Mouse (Mus musculus) ES-E14 (cell line): ENCODE data around the gene Zmiz1. TPM values are rescaled to one million over a fixed set of nuclear protein-coding genes. Genes with fewer than 3 reads are reported as not detected.

Experiments
- DNase-seq: peaks from one replicate; pipeline ENCODE4 v3.0.0-alpha.2; 2013; ENCODE audit warnings: low read depth, low spot score
- H3K27ac ChIP-seq: 2 replicates; pipeline ENCODE4 v1.5.1; 2012; ENCODE audit warnings: low read depth, mild to moderate bottlenecking, low read length, moderate library complexity, mixed read lengths; ENCODE audit not compliant: poor library complexity, insufficient read depth, severe bottlenecking
- H3K36me3 ChIP-seq: 2 replicates; pipeline ENCODE4 v1.6.1; 2012; ENCODE audit warnings: mild to moderate bottlenecking, low read length, moderate library complexity, mixed read lengths; ENCODE audit not compliant: control insufficient read depth, poor library complexity, insufficient read depth, severe bottlenecking
- H3K4me1 ChIP-seq, 2 experiments: fragments of 150-350 bp in 1 of 2; sonication (generic) in 1 of 2; 2 replicates each; pipeline ENCODE4 v1.6.1; 2012; ENCODE audit warnings: low read length in 2 of 2, mild to moderate bottlenecking in 1 of 2, mixed read lengths in 1 of 2; ENCODE audit not compliant: control insufficient read depth in 2 of 2, insufficient read depth in 2 of 2, poor library complexity in 1 of 2
- H3K4me3 ChIP-seq, 2 experiments: fragments of 150-350 bp in 1 of 2; sonication (generic) in 1 of 2; 2 replicates each; pipeline ENCODE4 v1.5.1; 2012; ENCODE audit warnings: low read length in 2 of 2, low read depth in 1 of 2, mild to moderate bottlenecking in 1 of 2, mixed read lengths in 1 of 2; ENCODE audit not compliant: insufficient read depth in 1 of 2, poor library complexity in 1 of 2, severe bottlenecking in 1 of 2
- H3K9ac ChIP-seq: 2 replicates; pipeline ENCODE4 v1.6.1; 2012; ENCODE audit warnings: low read depth, mild to moderate bottlenecking, low read length, mixed read lengths; ENCODE audit not compliant: poor library complexity, insufficient read depth, severe bottlenecking
- H3K9me3 ChIP-seq: fragments of 150-350 bp; sonication (generic); 2 replicates; pipeline ENCODE4 v1.6.1; 2012; ENCODE audit warnings: low read depth, mild to moderate bottlenecking, low read length; ENCODE audit not compliant: control insufficient read depth, insufficient read depth
- CHD2 ChIP-seq: IDR thresholded peaks from 2 replicates; pipeline ENCODE4 v1.6.1; 2014; ENCODE audit warnings: mild to moderate bottlenecking, low read depth, low read length, inconsistent platforms
- HCFC1 ChIP-seq: IDR thresholded peaks from 2 replicates; pipeline ENCODE4 v1.6.1; 2012; ENCODE audit warnings: low read length, inconsistent platforms, borderline replicate concordance; ENCODE audit not compliant: insufficient read depth
- MAFK ChIP-seq: IDR thresholded peaks from 2 replicates; pipeline ENCODE4 v1.6.1; 2014; ENCODE audit warnings: mild to moderate bottlenecking, low read depth, low read length, inconsistent platforms; ENCODE audit not compliant: insufficient read depth
- ZC3H11A ChIP-seq: IDR thresholded peaks from 2 replicates; pipeline ENCODE4 v1.6.1; 2012; ENCODE audit warnings: low read depth, mild to moderate bottlenecking, inconsistent platforms, low read length, borderline replicate concordance
- ZNF384 ChIP-seq: IDR thresholded peaks from 2 replicates; pipeline ENCODE4 v1.6.1; 2012; ENCODE audit warnings: low read depth, low read length, inconsistent platforms
- in situ Hi-C, 2 experiments: fragments of 600-800 bp; cut with MboI; formaldehyde crosslinking; loops; one replicate each; pipeline ENCODE4 v1.15.1; 2025; ENCODE audit warnings: low sequenced_read_pairs in 2 of 2, inconsistent platforms in 1 of 2; ENCODE audit not compliant: unreplicated experiment in 2 of 2
- total RNA-seq: library from RNA; depleted of rRNA; stranded (reverse); fragments of 300-350 nt; gene quantifications from 2 replicates; pipeline ENCODE4 v1.2.3, GENCODE M21; 2012

Zmiz1 gene
- total RNA-seq, 1 experiment = 16.9 TPM

- no peaks in the 10 kb centered on the region for H3K9me3 ChIP-seq
- H3K36me3 ChIP-seq = no peaks in the 10 kb centered on the region
- H3K27ac ChIP-seq = no peak overlapping the region
These were observed 51.4 kb downstream of the Zmiz1 start for GRCm38 (mm10) chr14:25510362-25510761.

DNA sequence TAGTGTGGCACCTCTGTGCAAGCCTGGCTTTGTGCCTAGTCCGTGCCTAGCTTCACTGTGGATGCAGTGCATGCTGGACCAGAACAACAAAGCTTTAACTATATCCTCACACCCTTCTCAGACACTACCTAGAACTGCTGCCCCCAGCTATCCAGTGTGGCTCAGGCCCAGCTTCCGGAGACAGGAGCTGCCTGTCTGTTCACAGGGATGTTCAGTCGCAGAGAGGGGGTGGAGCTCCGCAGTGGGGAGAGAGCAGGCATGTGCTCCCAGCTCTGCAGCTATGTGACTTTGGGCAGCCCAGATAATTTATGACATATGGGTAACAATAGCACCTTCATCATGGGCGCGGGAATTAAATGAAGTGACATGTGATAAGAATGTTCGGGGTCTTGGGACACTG is 52.0 kb downstream of the Zmiz1 start:
- H3K27ac ChIP-seq = no peak overlapping the region
- H3K4me3 ChIP-seq = no peak overlapping the region
- H3K4me1 ChIP-seq = peaks cover 1 to 2% of the 10 kb centered on the region in 2 experiments; a peak in 1 of 4 replicates
- H3K9ac ChIP-seq = no peak overlapping the region
- no peaks in the 10 kb centered on the region for H3K9me3 ChIP-seq
- H3K36me3 ChIP-seq = no peaks in the 10 kb centered on the region
- DNase-seq = no peak
- TF ChIP-seq ZNF384 = no peak
- no peak for TF ChIP-seq HCFC1
- no peak for TF ChIP-seq ZC3H11A
- no peak for TF ChIP-seq MAFK
- no peak for TF ChIP-seq CHD2
- in situ Hi-C loops = no loop called here

More at GRCm38 (mm10) chr14:25510362-25510761, 51.4 kb downstream of the Zmiz1 start:
- no peak for DNase-seq
- in situ Hi-C loops = no loop called here
- no peak overlapping the region for H3K9ac ChIP-seq
- TF ChIP-seq ZNF384 (no peak), CHD2 (no peak), ZC3H11A (no peak), HCFC1 (no peak), MAFK (no peak)
- peaks cover 1 to 5% of the 10 kb centered on the region in 2 experiments; a peak in 2 of 4 replicates for H3K4me1 ChIP-seq
- H3K4me3 ChIP-seq = no peak overlapping the region

DNA sequence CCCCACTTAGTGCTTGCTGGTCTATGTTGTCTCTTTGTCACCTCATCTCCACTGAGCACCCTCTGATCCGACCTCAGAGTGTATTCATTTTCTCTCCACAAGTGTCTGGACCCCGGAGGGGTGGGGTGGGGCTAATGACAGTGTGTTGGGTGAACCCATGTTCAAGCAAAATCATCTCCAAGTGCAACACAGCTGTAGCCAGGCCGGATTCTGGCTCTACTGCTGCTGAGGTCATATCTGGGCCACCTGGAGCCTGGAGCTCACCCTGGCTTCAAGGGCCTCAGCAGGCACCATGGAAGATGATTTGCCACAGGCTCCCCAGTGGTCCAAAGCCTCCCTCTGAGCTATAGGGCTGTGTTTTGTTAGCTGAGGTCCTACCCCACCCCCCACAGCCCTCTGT is 52.6 kb downstream of the Zmiz1 start:
- H3K4me3 ChIP-seq = no peak overlapping the region
- H3K4me1 ChIP-seq = peaks cover 1 to 2% of the 10 kb centered on the region in 2 experiments; a peak in 1 of 4 replicates
- H3K27ac ChIP-seq = no peak overlapping the region
- no peak overlapping the region for H3K9ac ChIP-seq
- no peak for TF ChIP-seq HCFC1
- no peak for DNase-seq
- no peaks in the 10 kb centered on the region for H3K36me3 ChIP-seq
- no peaks in the 10 kb centered on the region for H3K9me3 ChIP-seq
- in situ Hi-C loops = no loop called here

GRCm38 (mm10) chr14:25511967-25512366 is 53.0 kb downstream of the Zmiz1 start:
- TF ChIP-seq ZC3H11A = no peak
- no peak for TF ChIP-seq CHD2
- no peak for TF ChIP-seq HCFC1
- no peak for TF ChIP-seq ZNF384
- TF ChIP-seq MAFK = no peak
- in situ Hi-C loops = no loop called here
- Histone ChIP-seq H3K4me1 (peaks cover 1 to 2% of the 10 kb centered on the region in 2 experiments; a peak in 1 of 4 replicates), H3K9ac (no peak overlapping the region), H3K4me3 (no peak overlapping the region), H3K27ac (no peak overlapping the region), H3K36me3 (no peaks in the 10 kb centered on the region), H3K9me3 (no peaks in the 10 kb centered on the region)
- DNase-seq = no peak

DNA sequence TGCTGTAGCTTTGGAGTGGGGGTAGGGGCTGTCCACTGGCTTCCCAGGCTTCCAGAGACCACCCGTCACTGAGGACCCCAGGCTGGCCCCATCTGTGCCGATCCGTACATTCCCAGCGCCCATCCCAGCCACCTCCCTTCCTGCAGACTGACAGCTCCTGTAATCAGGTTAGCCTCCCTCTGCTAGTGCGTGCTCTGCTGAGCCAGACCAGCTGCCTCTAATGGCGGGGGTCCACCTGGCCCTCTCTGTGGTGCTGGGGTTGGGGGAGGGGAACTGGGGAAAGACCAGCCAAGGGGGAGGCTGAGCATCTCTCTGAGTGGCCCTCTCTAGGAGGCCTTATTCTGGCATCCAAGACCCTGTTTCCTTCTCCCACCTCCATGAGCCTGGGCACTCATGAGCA is 53.8 kb downstream of the Zmiz1 start:
- no peak for TF ChIP-seq ZC3H11A
- TF ChIP-seq CHD2 = no peak
- no peak for TF ChIP-seq ZNF384
- Histone ChIP-seq H3K4me1 (peaks cover 1 to 2% of the 10 kb centered on the region in 2 experiments; a peak in 1 of 4 replicates), H3K9me3 (no peaks in the 10 kb centered on the region), H3K4me3 (no peak overlapping the region), H3K9ac (no peak overlapping the region), H3K27ac (no peak overlapping the region), H3K36me3 (no peaks in the 10 kb centered on the region)
- in situ Hi-C loops = no loop called here
- no peak for DNase-seq
